Mouse (Mus musculus) adrenal gland, postnatal 25 days (tissue): ENCODE data around the gene Cd70. TPM values are rescaled to one million over a fixed set of nuclear protein-coding genes. Genes with fewer than 3 reads are reported as not detected.
A peak's percentile ranks its signal among the peaks of the same experiment; 100 is the strongest.

ENCODE experiments used
- DNase-seq: peaks from one replicate; pipeline ENCODE4 v3.0.0; 2021; ENCODE audit warnings: mixed read lengths
- total RNA-seq: library from RNA; stranded (reverse); gene quantifications from 2 replicates; pipeline ENCODE4 v1.2.3, GENCODE M21; 2021

Gene Cd70
- total RNA-seq, 1 experiment from 2014 or later = not detected

- DNase-seq = peak; percentile 91
Measured at GRCm38 (mm10) chr17:57096623-57096920, 53.0 kb downstream of the Cd70 start.

Other genes starting within 250 kb of the Cd70 start
- 36.2 and 36.3 TPM in 2 replicates for gene Mllt1, start 214.4 kb downstream of the Cd70 start, total RNA-seq
- gene Acer1, start 167.7 kb downstream of the Cd70 start, total RNA-seq = 0.38 and 0.70 TPM in 2 replicates
- 106 and 120 TPM in 2 replicates for gene Clpp, start 159.5 kb downstream of the Cd70 start, total RNA-seq
- 67.3 and 95.1 TPM in 2 replicates for gene Alkbh7, start 152.4 kb downstream of the Cd70 start, total RNA-seq
- gene Pspn, start 149.8 kb downstream of the Cd70 start, total RNA-seq = 0.76 and 2.3 TPM in 2 replicates
- 46.1 and 55.3 TPM in 2 replicates for gene Gtf2f1, start 138.5 kb downstream of the Cd70 start, total RNA-seq
- 0.64 TPM in 1 of 2 replicates, not detected in the other for gene Gm17949, start 138.3 kb downstream of the Cd70 start, total RNA-seq
- gene Khsrp, start 118.3 kb downstream of the Cd70 start, total RNA-seq = 94.9 and 115 TPM in 2 replicates
- gene Slc25a41, start 108.1 kb downstream of the Cd70 start, total RNA-seq = not detected in 2 replicates
- gene Crb3, start 90.7 kb downstream of the Cd70 start, total RNA-seq = 1.4 TPM in 1 of 2 replicates, not detected in the other
- 89.2 and 96.3 TPM in 2 replicates for gene Slc25a23, start 89.9 kb downstream of the Cd70 start, total RNA-seq
- 1.6 TPM in 1 of 2 replicates, not detected in the other for gene Dennd1c, start 71.3 kb downstream of the Cd70 start, total RNA-seq
- 4.0 and 5.0 TPM in 2 replicates for gene Tubb4a, start 62.0 kb downstream of the Cd70 start, total RNA-seq
- 0.39 and 0.71 TPM in 2 replicates for gene Tnfsf9, start 44.5 kb downstream of the Cd70 start, total RNA-seq
- gene Tnfsf14, start 44.4 kb upstream of the Cd70 start, total RNA-seq = not detected in 2 replicates
- 280 and 456 TPM in 2 replicates for gene C3, start 78.4 kb upstream of the Cd70 start, total RNA-seq
- 81.0 and 96.4 TPM in 2 replicates for gene Gpr108, start 98.7 kb upstream of the Cd70 start, total RNA-seq
- 51.9 and 64.8 TPM in 2 replicates for gene Trip10, start 99.7 kb upstream of the Cd70 start, total RNA-seq
- 1.1 and 1.7 TPM in 2 replicates for gene Vav1, start 129.3 kb upstream of the Cd70 start, total RNA-seq
- gene Adgre1, start 208.9 kb upstream of the Cd70 start, total RNA-seq = 2.4 and 4.1 TPM in 2 replicates